Mouse (Mus musculus): ENCODE results near the gene Olfr532. TPM values are rescaled to one million over a fixed set of nuclear protein-coding genes. Genes with fewer than 3 reads are reported as not detected.
"Not testable (repeated sequence)": the region's sequence is repeated elsewhere in the genome, so short reads cannot be mapped to it uniquely, and the experiment has no call there.

Olfr532 gene
- not detected in 2 replicates for polyA plus RNA-seq (2015; fragmentation: Nextera tagmentation; extraction: Ambion mirVana)

- WGBS (ENCODE audit: insufficient replicate concordance) = 66% methylated on average over 1 of the region's 1 CpGs
- Histone ChIP-seq H3K9me3 (replicated peaks) (no peaks in the 10 kb centered on the region), H3K27me3 (no peaks in the 10 kb centered on the region), H3K36me3 (no peaks in the 10 kb centered on the region), H3K27ac (no peak within 1 kb of the TSS), H3K4me2 (no peak within 1 kb of the TSS), H3K9ac (no peak within 1 kb of the TSS), H3K4me1 (replicated peaks) (no peaks in the 10 kb centered on the region), H3K4me3 (replicated peaks) (no peak within 1 kb of the TSS)
- no peak for ATAC-seq (ENCODE audit: low read depth)
- DNase-seq = no peak
These were observed at the start of gene Olfr532 for GRCm38 (mm10) chr7:140421539-140421938. TSS of gene Olfr532 (minus strand) at chr7:140421639.

DNA sequence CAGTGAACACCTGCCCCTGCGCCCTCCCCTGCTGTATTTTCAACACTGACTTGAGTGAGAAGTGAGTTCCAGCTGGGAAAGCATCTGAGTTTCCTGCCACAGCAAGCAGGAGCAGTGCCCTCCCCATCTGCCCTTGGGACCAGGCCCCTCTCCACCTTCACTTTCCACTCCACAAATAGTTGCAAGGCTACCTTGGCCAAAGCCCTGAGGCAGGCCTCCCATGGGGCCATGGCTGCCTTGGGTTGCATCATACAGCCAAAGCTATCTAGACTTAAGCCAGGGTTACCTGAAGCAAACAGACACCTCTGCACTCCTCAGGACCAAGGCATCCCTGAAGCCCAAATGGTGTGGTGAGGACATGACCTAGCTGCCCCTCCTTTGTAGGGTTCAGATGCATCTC is 41.6 kb upstream of the Olfr532 start, which contains the start of gene Olfr533:
Gene Olfr533, plus strand, starts transcription at position 301 of the 400 bp plus-strand sequence.
- H3K4me2 ChIP-seq; H3K4me1 ChIP-seq (replicated peaks); H3K27me3 ChIP-seq; DNase-seq; H3K4me3 ChIP-seq (replicated peaks); H3K9me3 ChIP-seq (replicated peaks); H3K9ac ChIP-seq; ATAC-seq (ENCODE audit: low read depth); H3K36me3 ChIP-seq; H3K27ac ChIP-seq: not testable (repeated sequence)
- WGBS (ENCODE audit: insufficient replicate concordance) = 50% methylated on average over 1 of the region's 1 CpGs

- ATAC-seq (ENCODE audit: low read depth) (no peak), DNase-seq (no peak)
- 43% methylated on average over 1 of the region's 1 CpGs for WGBS (ENCODE audit: insufficient replicate concordance)
- H3K27me3 ChIP-seq = no peaks in the 10 kb centered on the region
- no peak overlapping the region for H3K4me3 ChIP-seq (replicated peaks)
- H3K9ac ChIP-seq = no peak overlapping the region
- H3K27ac ChIP-seq = no peak overlapping the region
- H3K9me3 ChIP-seq (replicated peaks) = no peaks in the 10 kb centered on the region
- H3K36me3 ChIP-seq = no peaks in the 10 kb centered on the region
- H3K4me1 ChIP-seq (replicated peaks) = no peaks in the 10 kb centered on the region
- H3K4me2 ChIP-seq = no peak overlapping the region
These were observed 21.7 kb upstream of the Olfr532 start for GRCm38 (mm10) chr7:140443141-140443540.

DNA sequence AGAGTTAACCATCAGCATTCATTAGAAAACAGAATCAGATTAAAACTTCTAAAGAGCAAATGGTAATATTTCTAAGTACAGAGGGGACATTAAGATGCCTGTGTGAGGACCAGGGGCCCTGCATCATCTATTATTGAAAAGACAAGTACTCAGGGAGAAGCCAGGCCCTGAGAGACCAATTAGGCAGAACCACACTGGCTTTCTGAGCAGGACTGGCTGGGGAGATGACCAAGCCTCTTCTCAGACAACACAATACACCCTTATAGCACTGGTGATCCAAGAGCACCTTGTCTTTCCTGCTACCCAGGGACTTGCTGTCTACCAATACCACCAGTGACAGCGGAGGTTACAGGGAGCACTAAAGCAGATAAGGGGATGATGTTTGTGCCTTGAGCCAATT is 18.6 kb downstream of the Olfr532 start, which contains the start of gene Olfr531:
Gene Olfr531, minus strand, starts transcription at position 101 of the 400 bp plus-strand sequence.
- H3K27ac ChIP-seq = no peak within 1 kb of the TSS
- no peaks in the 10 kb centered on the region for H3K27me3 ChIP-seq
- ATAC-seq (ENCODE audit: low read depth) (no peak), DNase-seq (no peak)
- WGBS (ENCODE audit: insufficient replicate concordance) = 66% methylated on average over 1 of the region's 1 CpGs
- no peak within 1 kb of the TSS for H3K4me3 ChIP-seq (replicated peaks)
- no peaks in the 10 kb centered on the region for H3K9me3 ChIP-seq (replicated peaks)
- no peaks in the 10 kb centered on the region for H3K4me1 ChIP-seq (replicated peaks)
- H3K36me3 ChIP-seq = no peaks in the 10 kb centered on the region
- H3K4me2 ChIP-seq = no peak within 1 kb of the TSS
- H3K9ac ChIP-seq = no peak within 1 kb of the TSS

DNA sequence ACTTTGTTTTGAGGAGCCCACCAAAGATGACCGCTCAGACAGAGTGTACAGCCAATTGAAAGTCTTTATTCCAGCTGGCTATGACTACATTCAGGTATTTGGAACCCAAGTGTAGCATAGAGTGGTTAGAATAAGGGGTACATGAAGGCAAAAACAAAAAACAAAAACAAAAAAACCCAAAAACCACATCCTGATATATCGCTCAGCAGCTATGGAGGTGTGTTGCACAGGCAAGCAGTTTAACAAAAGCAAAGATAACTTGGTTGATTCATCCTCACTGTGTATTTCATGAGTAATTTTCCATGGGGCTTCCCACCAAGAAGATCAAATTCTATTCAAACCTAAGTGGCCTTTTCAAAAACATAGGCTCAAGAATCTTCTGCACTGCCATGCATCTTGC is 44.5 kb downstream of the Olfr532 start:
- ATAC-seq (ENCODE audit: low read depth) (no peak), DNase-seq (no peak)
- WGBS (ENCODE audit: insufficient replicate concordance) = 65% methylated on average over 2 of the region's 2 CpGs
- H3K27ac ChIP-seq = no peak overlapping the region
- no peak overlapping the region for H3K9ac ChIP-seq
- H3K36me3 ChIP-seq = no peaks in the 10 kb centered on the region
- no peaks in the 10 kb centered on the region for H3K4me1 ChIP-seq (replicated peaks)
- H3K4me2 ChIP-seq = no peak overlapping the region
- H3K27me3 ChIP-seq = no peaks in the 10 kb centered on the region
- H3K4me3 ChIP-seq (replicated peaks) = no peak overlapping the region
- H3K9me3 ChIP-seq (replicated peaks) = no peaks in the 10 kb centered on the region

GRCm38 (mm10) chr7:140376231-140376630 is 45.2 kb downstream of the Olfr532 start, which contains the start of gene Olfr530:
TSS of gene Olfr530 (minus strand) at chr7:140376331.
- Histone ChIP-seq H3K27ac (no peak within 1 kb of the TSS), H3K27me3 (no peaks in the 10 kb centered on the region), H3K4me3 (replicated peaks) (no peak within 1 kb of the TSS), H3K36me3 (no peaks in the 10 kb centered on the region), H3K4me2 (no peak within 1 kb of the TSS), H3K9me3 (replicated peaks) (no peaks in the 10 kb centered on the region), H3K9ac (no peak within 1 kb of the TSS), H3K4me1 (replicated peaks) (no peaks in the 10 kb centered on the region)
- 55% methylated on average over 1 of the region's 1 CpGs for WGBS (ENCODE audit: insufficient replicate concordance)
- DNase-seq (no peak), ATAC-seq (ENCODE audit: low read depth) (no peak)

DNA sequence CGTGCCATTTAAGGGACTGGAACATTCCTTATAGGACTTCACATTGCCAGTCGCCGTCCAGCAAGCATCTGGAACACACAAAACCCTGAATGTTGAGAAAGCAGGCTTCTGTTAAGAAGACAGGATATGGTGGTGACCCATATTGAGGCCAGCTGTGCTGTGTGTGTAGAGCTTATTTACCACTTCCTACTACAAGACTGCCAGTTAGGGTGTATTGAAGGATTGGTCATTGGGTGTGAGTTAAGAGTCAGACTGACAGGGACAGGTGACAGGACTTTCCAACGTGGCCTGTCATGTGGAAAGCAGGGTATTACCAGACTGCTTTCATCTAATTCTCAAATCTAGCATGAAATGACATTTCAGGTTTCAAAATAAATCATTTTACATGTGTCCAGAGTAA is 47.1 kb downstream of the Olfr532 start:
- Histone ChIP-seq H3K4me3 (replicated peaks) (no peak overlapping the region), H3K36me3 (no peaks in the 10 kb centered on the region), H3K9me3 (replicated peaks) (no peaks in the 10 kb centered on the region), H3K27ac (no peak overlapping the region), H3K4me1 (replicated peaks) (no peaks in the 10 kb centered on the region), H3K27me3 (no peaks in the 10 kb centered on the region), H3K9ac (no peak overlapping the region), H3K4me2 (no peak overlapping the region)
- ATAC-seq (ENCODE audit: low read depth) (no peak), DNase-seq (no peak)
- WGBS (ENCODE audit: insufficient replicate concordance) = 36% methylated on average over 4 of the region's 4 CpGs

Other genes starting within 250 kb of the Olfr532 start
- not detected in 2 replicates for gene Olfr523, start 248.4 kb downstream of the Olfr532 start, polyA plus RNA-seq (2015; fragmentation: Nextera tagmentation; extraction: Ambion mirVana)
- gene Olfr524, start 215.7 kb downstream of the Olfr532 start, polyA plus RNA-seq (2015; fragmentation: Nextera tagmentation; extraction: Ambion mirVana) = not detected in 2 replicates
- 0.03 and 0.07 TPM in 2 replicates for gene Cd163l1, start 203.4 kb downstream of the Olfr532 start, polyA plus RNA-seq (2015; fragmentation: Nextera tagmentation; extraction: Ambion mirVana)
- not detected in 2 replicates for gene 5830411N06Rik, start 174.4 kb downstream of the Olfr532 start, polyA plus RNA-seq (2015; fragmentation: Nextera tagmentation; extraction: Ambion mirVana)
- not detected in 2 replicates for gene Olfr525, start 100.8 kb downstream of the Olfr532 start, polyA plus RNA-seq (2015; fragmentation: Nextera tagmentation; extraction: Ambion mirVana)
- not detected in 2 replicates for gene Olfr527, start 87.6 kb downstream of the Olfr532 start, polyA plus RNA-seq (2015; fragmentation: Nextera tagmentation; extraction: Ambion mirVana)
- not detected in 2 replicates for gene Olfr60, start 60.0 kb downstream of the Olfr532 start, polyA plus RNA-seq (2015; fragmentation: Nextera tagmentation; extraction: Ambion mirVana)
- gene Olfr530, start 45.3 kb downstream of the Olfr532 start, polyA plus RNA-seq (2015; fragmentation: Nextera tagmentation; extraction: Ambion mirVana) = not detected in 2 replicates
- not detected in 2 replicates for gene Olfr531, start 18.7 kb downstream of the Olfr532 start, polyA plus RNA-seq (2015; fragmentation: Nextera tagmentation; extraction: Ambion mirVana)
- not detected in 2 replicates for gene Olfr533, start 41.7 kb upstream of the Olfr532 start, polyA plus RNA-seq (2015; fragmentation: Nextera tagmentation; extraction: Ambion mirVana)
- not detected in 2 replicates for gene Olfr535, start 62.6 kb upstream of the Olfr532 start, polyA plus RNA-seq (2015; fragmentation: Nextera tagmentation; extraction: Ambion mirVana)
- gene Olfr536, start 85.8 kb upstream of the Olfr532 start, polyA plus RNA-seq (2015; fragmentation: Nextera tagmentation; extraction: Ambion mirVana) = not detected in 2 replicates
- not detected in 2 replicates for gene Olfr538, start 146.2 kb upstream of the Olfr532 start, polyA plus RNA-seq (2015; fragmentation: Nextera tagmentation; extraction: Ambion mirVana)
- not detected in 2 replicates for gene Olfr46, start 179.6 kb upstream of the Olfr532 start, polyA plus RNA-seq (2015; fragmentation: Nextera tagmentation; extraction: Ambion mirVana)
- not detected in 2 replicates for gene Olfr61, start 207.3 kb upstream of the Olfr532 start, polyA plus RNA-seq (2015; fragmentation: Nextera tagmentation; extraction: Ambion mirVana)
- gene Olfr53, start 224.8 kb upstream of the Olfr532 start, polyA plus RNA-seq (2015; fragmentation: Nextera tagmentation; extraction: Ambion mirVana) = not detected in 2 replicates
- not detected in 2 replicates for gene Olfr539, start 238.3 kb upstream of the Olfr532 start, polyA plus RNA-seq (2015; fragmentation: Nextera tagmentation; extraction: Ambion mirVana)

All from liver, embryonic 13.5 days (tissue).